Mouse (Mus musculus) brain, adult 2 months (tissue): ENCODE results near the gene Cxcr1.

Experiments
- DNase-seq: peaks from one replicate; pipeline ENCODE4 v3.0.0; 2011; ENCODE audit warnings: low read depth, low spot score

Cxcr1 gene

DNA sequence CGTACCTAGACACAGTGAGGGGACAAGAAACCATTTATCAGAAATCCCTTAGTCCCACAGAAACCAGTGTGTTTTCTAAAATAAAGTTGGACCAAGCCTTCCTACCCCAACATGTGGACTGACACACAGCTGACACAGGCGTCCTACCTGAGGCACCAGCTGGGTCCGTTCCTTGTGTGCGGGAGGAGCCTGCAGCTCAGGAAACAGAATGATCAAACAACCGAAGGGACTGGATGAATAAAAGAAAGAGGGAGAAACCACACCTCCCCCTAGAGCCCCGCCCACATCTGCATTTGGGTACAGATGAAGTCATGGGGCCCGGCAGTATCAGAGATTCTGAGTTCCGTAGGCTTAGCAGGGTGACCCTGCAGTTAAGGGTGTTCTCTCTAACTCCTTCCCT lies at the start of gene Cxcr1:
Cxcr1 (minus strand) TSS at position 187 of the 400 bp plus-strand sequence.
- no peak for DNase-seq

DNA sequence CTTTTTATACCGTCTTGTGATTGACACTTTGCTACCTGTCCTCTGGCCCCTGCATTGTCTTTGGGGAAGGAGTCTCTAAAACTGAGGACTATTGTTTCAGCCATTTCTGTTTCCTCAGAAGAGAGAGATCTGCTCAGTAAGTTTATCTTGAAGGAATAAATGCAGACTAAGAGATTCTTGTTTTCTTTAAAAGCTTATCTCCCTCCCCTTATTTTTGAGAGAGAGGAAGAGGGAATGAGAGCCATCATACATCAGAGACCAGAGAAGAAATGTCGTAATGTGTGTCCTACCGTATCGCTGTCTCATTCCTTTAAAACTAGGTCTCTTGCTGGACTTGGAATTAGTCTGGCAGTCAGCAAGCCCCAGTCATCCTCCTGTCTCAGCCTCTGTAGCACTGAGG lies 46.4 kb upstream of the Cxcr1 start:
- no peak for DNase-seq

DNA sequence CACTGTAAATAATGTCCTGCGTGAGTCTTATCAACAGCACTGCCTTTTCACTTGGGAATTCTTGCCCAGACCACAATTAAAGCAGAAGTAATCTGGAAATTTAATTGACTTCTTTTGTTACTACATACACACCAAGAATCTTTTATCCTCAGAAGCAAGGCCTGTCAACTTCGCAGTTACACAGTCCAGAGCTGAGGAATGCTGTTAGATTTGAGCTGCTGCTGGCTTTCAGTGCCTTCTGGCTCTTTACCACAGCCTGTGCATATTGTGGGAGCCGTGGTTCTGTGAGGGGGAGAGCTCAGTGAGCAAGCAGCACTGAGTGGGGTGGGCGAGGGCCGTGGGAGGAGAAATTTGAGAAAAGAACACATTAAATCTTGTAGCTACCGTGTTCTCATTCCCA lies 45.9 kb upstream of the Cxcr1 start:
- DNase-seq: peak; percentile 91

DNA sequence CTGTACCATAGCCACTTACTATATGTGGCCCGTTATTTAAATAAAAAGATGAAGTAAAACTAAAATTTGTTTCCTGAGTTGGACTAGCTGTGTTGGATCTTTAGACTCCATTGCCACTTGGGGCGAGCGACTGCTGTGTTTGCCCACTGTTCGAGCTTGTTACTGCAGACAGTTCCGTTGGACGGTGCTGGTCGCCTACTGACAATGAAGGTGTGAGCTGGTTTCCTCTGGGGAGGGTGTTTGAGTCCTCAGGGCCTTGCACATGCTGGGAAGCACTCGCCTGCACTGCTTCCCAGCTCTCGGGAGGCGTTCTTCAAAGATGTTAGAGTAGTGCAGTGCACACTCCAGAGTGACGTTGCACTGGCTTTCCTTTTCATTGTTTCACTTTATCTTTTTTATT lies 45.2 kb upstream of the Cxcr1 start:
- DNase-seq: peak; percentile 66

DNA sequence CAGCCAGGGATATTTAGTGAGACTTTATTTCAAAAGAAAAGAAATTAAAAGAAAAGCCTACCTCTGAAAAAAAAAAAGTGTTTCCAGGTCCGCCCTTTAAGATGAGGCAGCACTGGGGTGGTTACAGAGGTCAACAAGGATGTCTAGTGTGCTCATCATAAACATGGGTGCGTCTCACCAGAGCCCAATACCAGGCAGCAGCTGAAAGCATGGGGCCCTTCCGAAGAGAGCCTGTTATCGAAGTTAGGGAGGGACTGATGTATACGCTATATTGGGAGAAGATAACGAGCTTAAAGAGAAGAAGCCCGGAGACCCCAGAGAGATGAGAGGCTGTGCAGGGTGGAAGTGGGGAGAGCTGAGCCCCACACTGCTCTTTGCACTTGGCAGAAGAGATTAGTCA lies 44.7 kb upstream of the Cxcr1 start:
- no peak for DNase-seq

DNA sequence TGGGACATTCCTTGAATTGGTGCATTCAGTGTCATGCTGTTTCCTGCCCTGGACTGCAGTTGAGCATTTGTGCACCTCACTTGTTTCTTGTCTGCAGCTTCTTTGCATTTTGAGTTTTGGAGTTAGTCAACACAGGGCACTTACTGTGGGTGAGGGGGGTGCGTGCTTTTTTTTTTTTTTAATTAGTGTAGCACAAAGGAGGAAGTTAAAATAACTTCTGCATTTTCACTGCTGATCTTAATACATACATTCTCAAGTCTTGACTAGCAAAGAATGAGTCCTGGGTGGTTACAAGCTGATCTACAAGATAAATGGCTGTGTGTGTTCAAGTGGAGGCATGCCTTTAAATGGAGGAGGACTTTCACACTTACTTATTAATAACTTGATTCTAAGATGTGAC lies 43.7 kb upstream of the Cxcr1 start:
- DNase-seq: no peak

DNA sequence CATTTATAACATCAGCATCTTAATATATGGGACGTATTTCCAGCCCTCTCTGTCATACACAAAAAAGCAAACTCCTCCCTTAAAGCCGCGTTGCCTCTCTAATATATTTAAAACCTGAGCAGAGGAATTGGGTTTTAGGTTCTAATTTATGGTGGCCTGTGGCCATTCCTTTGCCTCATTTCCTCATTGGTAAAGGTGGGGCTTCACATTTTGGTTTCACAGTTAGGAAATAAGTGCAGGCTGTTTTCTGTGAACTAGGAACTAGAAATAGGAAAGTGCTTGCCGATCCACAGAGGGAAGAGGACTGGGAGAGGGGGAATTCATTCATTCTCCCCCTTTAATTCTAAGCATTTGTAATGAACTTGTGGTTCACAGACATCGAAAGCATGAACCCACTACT lies 43.2 kb upstream of the Cxcr1 start:
- DNase-seq: no peak

DNA sequence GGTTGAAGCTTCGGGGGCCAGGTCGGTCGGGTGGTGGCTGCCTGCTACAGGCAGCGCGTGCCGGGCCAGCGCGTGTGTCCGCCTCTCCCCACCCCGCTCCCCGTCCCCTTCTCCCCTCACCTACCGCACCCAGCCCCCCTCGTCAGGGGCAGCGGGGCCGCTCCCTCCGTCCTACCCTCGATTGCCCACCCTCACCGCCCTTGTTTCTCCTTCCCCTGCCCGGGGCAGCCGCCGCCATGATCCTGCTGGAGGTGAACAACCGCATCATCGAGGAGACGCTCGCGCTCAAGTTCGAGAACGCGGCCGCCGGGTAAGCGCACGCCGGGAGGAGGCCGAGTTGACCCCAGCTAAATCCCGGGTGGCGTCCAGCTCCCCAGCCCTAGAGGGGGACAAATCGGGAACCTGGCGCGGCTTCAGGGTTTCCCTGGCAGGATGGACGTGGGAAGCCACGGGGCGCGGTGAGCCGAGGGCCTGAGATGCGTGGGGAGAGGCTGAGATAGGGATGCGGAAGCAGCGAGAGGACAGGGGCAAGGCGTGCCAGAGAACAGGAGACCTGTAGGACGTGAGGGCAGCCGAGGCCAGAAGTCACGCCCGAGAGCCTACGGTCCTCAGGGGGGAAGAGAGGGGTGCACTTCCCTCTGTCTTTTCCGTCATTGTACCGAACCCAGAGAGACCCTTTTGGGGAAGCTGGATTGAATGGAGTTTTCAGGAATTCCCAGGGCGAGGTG lies 42.3 kb upstream of the Cxcr1 start:
- DNase-seq: peak; percentile 48

DNA sequence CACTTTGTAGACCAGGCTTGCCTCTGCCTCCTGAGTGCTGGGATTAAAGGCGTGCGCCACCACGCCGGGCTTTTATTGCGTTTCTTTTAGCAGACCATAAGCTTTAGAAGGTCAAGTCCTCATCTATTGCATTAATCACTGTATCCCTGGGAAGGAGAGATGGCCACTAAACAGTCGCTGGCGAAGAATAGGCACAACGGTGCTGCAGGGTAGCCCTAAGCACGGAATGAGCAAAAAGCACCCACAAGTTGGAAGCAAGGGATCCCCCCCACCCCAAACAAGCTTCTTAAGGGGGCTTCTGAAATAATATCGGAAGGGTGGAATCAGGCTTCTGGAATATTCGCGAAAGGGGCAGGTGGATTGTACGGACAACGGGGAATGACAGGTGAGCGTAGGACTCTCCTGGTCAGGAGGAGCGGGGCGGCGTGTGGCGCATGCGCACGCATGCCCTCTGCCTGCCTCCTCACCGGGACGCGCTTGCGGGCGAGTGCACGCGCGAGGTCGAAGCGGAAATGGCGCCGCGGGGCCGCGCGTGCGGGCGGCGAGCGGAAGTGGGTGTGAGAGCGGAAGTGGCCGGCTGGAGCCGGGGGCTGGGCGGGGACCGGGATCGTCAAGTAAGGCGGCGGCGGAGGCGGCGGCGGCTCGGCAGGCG lies 41.6 kb upstream of the Cxcr1 start, which contains the start of gene Arpc2:
Arpc2 (plus strand) TSS at position 147 of the 652 bp plus-strand sequence.
- DNase-seq: peak; percentile 98

DNA sequence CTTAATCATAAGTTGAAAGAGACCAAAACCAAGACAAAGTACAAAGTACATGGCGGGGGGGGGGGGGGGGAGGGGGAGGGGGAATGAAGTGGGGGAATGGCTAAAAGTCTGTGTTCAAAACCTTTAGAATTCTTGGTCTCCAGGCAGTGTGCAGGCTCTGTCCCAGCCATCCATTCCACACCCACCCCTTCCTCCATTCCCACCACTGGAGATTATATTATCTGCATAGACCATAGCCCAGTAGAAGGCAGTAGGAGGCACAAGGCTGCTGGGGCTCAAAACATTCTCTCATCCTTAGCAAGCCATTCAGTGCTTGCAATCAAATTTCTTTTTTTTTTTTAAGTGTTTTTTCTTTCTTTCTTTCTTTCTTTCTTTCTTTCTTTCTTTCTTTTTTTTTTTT lies 36.6 kb upstream of the Cxcr1 start:
- no peak for DNase-seq

DNA sequence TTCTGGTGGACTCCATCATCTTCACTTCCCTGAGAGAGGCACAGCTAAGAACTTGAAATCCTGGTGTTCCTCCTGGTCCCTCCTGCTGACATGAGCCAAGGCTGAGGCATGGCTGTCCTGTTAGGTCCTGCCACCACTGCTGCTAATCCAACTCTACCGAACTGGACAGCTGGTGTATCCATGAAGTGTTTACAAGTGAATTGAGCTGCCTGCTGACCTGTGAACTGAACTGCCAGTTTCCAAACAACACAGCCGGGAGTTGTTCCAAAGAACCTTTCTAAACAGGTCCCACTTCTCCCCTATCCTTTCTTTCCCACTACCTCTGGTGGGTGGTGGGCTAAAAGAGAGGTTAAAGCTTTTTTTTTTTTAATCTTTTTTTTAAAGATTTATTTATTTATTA lies 35.5 kb upstream of the Cxcr1 start:
- no peak for DNase-seq

DNA sequence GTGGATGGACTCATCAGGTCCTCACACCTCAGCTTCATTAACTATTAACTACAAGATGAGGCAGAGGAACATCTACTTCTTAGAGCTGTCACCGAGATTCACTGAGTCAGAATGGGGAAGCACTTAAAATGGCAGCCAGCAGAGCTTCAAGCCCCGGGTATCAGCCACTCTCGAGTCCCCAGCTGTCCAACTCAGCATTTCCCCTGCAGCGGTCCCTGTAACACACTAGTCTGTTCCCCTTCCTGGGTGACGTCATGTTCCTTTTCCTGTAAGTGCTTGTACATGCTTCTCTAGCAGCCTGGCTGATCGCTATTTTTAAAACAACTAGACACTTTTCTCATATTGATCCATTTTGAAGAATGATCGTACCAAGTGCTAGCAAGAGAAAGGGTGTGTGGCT lies 32.9 kb upstream of the Cxcr1 start:
- DNase-seq: peak; percentile 71

DNA sequence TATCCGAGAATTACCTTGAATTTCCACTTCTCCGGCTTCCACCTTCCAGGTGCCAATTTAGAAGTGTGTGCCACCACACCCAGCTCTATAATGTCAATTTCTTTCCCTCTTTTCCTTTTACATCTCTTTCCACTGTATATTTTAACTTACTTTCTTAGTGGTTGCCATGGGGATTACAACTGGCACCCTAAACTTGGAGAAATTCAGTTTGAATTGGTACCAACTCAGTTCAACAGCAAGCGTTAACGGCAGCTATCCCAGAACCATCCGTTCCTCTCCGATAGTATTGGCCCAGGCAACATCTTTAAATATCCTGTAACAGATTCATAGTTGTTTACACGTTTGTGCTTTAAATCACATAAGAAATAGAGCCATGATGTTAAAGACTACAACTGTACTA lies 25.5 kb upstream of the Cxcr1 start:
- no peak for DNase-seq

DNA sequence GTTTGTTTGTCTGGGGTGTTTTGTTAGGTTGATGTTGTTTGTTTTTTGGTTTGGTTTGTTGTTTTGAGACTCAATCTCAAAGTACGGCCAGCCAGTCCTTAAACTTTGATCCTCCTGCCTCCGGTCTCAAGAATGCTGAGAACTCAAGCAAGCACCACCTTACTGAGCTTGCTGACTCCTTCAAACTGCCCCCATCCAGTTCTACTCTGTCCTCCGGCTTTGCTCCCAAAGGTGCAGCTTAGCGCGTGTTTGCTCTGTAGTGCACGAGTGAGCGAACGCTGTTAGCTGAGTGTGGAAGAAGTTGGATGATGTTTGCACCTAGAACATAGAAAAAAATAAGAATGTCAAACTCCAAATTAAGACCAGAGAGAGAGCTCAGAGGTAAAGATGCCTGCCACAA lies 14.5 kb upstream of the Cxcr1 start:
- no peak for DNase-seq

DNA sequence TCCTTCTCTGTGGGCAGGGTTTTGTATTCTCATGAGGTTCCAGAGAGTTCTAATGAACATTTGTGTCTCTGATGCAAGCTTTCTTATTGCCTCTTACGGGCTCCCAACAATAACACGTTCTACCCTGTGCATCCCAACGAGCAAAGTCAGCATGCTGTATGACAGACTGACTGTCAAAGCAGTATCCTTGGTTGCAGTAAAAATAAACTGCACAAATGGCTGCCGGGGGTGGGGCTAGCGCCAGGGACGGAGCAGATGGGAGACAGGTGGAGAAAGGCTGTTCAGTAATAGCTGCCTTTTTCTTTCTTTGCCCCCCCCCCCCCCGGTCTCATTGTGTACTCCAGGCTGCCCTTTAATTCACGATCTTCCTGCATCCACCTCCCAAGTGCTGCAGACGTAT lies 13.5 kb upstream of the Cxcr1 start:
- DNase-seq: peak; percentile 70

DNA sequence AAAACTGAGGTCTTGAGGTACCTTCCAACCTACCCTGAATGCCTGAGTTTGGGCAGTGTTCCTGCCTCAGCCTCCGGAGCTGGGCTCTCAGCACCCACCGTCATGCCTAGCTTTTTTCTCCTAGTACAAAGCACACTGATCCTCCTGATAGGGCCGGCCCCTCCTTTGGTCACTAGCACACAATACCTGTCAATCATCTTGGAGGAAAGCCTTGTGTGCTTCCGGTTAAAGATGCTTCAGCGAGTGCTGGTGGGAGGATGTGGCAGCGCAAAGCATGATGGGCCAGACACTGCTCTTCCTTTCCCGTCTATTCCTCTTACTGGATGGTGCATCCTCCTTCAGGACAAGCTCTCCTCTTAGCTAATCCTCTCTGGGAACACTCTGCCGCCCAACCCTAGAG lies 12.2 kb upstream of the Cxcr1 start:
- no peak for DNase-seq

DNA sequence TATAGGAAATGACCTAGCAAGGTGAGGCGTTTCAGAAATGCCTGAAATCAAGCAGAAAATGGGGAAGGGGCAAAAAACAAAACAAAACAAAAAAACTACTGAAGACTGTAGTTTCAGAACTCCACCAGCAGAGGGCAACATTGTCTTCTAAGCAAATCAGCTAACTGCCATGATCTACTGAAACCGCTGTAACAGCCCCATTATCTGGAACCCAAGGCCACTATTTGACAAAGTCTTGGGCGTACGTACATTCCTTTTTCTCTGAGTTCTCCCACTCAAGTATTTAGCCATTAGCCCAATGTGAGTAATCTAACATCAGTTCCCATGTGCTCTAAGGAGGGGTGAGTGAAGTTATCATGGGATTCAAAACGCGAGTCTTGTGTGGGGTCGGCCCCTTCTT lies 11.4 kb upstream of the Cxcr1 start:
- DNase-seq: peak; percentile 69

DNA sequence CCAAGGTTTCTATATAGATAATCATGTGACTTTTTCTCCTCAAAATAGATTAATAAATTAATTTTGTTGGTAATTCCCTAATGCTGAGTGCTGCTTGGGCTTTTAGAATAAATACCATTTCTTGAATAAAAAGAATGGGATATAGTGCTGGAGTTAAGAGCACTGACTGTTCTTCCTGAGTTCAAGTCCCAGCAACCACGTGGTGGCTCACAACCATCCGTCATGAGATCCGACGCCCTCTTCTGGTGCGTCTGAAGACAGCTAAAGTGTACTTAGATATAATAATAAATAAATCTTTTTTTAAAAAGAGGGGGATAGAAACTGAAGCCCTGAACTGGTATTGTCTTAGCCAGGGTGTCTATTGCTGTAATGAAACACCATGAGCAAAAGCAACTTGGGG lies 9.0 kb upstream of the Cxcr1 start:
- no peak for DNase-seq

DNA sequence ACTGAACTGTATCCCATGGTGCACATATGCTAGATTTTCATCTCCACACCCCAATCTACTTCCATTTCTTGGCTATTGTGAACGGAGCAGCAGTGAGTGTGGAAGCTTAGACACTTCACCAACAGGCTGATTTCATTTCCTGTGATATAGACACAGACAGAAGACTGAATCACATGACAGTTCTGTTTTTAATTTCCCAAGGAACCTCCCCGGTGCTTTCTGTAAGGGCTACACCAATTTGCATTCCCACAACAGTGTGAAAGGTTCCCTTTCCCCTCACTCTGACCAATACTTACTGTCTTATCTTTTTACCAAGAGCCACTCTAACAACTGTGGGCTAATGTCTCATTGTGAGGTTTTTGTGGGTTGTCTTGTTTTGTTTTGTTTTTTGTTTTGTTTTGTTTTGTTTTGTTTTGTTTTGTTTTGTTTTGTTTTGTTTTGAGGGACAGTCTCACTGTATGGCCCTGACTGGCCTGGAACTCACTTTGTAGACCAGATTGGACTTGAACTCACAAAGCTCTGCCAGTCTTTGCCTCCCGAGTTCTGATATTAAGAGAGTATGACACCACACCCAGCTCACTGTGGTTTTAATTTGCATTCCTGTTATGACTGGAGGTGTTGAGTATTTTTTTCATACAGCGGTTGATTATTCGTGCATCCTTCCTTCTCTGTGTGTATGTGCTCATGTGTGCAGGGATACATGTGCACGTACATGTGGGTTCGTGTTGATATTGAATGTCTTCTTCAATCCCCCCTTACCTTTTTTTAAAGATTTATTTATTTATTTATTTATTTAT lies 6.8 kb upstream of the Cxcr1 start:
- no peak for DNase-seq

DNA sequence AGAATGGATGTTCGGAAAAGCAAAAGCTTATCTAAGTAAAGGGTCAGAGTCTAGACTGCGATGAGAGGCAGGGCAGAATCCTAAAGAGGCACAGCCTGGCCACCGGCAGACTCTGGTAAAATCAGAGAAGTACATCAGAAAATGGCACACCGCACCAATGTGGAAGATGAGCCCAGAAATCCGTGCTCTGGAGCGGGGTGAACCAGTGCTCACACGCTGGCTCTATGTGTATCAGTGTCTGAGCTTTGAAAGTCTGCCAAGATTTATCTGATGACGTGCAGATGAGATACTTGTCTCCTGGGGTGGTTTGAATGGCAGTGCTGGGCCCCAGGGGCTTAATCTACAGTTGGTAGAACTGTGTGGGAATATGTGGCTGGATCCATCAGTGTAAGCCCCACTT lies 4.6 kb upstream of the Cxcr1 start:
- peak; percentile 32 for DNase-seq

DNA sequence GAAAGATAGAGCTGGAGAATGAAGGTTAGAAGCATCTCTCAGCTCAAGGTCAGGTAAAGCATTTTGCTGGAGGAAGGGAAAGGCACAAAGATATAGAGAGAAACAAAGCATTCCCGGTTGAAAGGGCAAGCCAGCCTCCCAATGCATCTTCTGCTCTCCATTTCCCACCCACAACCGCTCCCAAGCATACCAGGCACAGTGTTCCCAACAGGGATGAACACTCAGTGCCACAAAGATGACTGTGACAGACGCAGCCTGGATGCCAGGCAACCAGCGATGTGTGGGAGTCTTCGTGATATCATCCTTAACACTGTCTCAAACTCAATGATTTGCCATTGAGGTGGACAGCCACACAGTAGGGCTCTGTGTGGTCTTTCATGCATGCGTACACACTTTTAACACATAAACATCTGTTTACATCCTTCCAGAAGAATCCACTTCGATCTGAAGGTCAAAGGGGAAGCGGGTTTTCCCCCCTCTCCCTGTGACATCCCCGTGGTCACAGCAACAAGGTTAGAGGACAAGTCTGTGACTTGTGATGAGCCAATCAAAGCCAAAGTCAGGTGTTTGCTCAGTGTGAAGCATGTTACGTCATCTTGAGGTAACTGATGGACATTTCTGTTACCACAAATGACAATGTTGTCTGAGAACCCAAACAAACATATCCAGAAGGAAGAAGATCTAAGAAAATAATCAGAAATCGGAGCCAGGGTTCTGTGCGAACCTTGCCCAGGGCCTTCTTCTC lies 3.5 kb upstream of the Cxcr1 start:
- peak; percentile 84 for DNase-seq
